Mouse (Mus musculus) CD4-positive helper T cell, adult 2 months (primary cell): ENCODE measurements around the gene Cacfd1.

Source experiments
- DNase-seq: peaks from one replicate; pipeline ENCODE4 v3.0.0-alpha.2; 2012; ENCODE audit warnings: low read depth, missing footprints, low spot score

Cacfd1 gene

GRCm38 (mm10) chr2:27026857-27027617 lies 17.3 kb downstream of the Cacfd1 start:
- peak; percentile 47 for DNase-seq

DNA sequence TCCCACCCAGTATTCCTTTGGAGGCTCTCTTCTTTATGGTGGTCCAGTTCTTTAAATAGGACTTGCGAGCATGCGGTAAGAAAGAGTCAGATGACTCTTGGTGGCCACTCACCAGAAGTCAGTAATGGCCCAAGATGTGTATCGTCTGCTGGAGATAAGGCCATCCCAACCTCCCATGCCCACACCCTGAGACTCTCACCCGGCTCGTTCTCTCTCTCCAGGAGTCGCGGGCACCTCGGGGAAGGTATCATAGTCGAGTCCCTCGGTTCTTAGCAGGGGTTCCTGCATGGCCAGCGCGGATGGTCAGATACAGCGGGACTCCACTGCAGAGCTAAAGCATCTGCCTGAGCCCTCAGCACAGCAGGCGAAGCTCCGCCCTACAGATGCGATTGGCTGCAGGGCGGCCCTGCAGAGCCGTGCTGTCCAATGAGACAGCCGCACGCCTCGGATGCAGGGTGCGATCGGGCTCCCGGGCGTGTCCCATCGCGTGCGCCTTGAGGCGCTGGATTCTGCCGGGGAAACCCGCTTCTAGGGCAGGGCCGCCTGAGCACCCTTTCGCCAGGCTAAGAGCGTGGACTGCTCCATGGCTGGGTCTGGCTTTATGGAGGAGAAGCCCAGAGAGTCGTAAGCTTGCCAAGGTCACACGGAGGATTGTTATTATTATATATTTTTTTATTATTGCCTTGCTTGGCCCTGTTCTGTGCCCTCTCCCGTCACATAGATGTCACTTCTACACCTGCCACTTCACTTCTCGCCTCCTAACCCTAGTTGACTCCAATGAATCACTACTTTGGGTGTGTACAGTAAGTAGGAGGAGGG lies 18.1 kb downstream of the Cacfd1 start, which contains the start of gene Slc2a6:
Slc2a6 (minus strand) TSS at position 381 of the 819 bp plus-strand sequence.
- peak; percentile 91 for DNase-seq

- no peak for DNase-seq
Measured at GRCm38 (mm10) chr2:27028437-27029015, 18.8 kb downstream of the Cacfd1 start.

DNA sequence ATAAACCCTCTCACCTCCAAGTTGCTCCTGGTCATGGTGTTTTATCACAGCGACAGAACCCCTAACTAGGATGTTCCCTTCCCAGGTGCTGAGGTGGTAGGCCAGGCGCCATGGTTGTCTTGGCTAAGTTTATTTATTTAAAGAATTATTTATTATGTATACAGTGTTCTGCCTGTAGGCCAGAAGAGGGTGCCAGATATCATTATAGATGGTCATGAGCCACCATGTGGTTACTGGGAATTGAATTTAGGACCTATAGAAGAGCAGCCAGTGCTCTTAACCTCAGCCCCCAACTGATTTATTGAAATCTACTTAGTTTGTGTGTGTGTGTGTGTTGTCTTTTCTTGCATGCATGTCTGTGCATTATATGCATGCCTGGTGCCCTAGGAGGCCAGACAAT lies 22.6 kb downstream of the Cacfd1 start:
- DNase-seq, result no peak

DNA sequence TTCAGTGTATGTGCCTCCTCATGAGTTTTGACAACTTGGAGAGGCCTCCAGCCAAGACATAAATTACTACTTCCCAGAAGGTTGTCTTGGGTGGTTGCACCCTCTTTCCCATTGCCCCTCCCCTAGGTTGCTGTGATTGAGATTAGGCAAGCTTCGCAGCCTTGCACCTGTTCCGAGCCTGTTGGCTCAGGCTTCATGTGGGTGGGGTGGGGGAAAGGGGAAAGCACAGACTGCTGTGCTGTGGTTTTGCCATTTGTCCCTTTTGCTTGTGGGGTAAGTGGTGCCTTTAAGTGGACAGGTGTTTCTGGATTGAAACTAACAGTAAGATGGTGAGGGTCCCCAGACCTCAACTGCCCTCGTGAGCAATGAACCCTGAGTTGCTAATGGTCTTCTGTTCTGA lies 26.3 kb downstream of the Cacfd1 start:
- no peak for DNase-seq

- DNase-seq, result no peak
Measured at GRCm38 (mm10) chr2:27037008-27037407, 27.3 kb downstream of the Cacfd1 start.

GRCm38 (mm10) chr2:27038596-27038995 lies 28.9 kb downstream of the Cacfd1 start:
- peak; percentile 58 for DNase-seq

DNA sequence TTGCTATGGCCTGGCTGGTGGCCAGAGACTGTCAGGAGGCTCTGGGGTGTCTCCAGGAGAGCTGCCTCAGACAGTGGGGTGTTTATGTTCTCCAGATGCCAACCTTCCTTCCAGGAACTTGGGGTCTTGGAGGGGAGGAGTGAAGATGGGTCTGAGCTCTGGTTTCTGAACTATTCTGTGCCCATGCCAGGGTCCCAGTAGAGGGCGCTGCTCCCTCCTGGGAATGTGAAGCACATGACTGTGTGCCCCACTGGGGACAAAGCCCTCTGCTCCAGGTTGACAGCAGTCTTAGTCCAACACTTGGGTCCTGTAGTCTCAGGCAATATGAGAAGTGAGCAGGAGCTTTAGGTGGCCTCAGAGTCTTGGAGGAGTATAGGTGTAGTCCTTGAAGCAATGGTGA lies 29.6 kb downstream of the Cacfd1 start:
- DNase-seq, result no peak

GRCm38 (mm10) chr2:27042131-27042844 lies 32.6 kb downstream of the Cacfd1 start:
- DNase-seq, result no peak

DNA sequence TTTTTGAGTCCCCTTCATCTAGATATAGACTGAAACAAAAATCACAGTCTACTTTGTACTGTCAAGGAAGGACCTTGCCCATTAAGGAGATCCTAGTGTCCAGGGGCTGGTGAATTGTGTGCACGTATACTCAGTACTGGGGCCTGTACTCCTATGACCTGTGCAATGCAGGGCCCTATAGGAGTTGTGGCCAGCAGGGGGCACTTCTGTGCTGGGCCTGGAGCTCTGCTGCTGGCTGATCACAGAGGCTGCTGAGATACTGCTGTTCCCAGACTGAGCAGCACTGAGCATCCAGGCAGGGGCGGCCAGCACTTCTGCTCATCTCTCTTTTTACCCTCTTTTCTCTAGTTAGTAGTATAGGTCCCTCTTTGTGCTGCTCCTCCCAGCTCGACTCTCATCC lies 33.7 kb downstream of the Cacfd1 start:
- DNase-seq, result peak; percentile 67

- DNase-seq, result no peak
Measured at GRCm38 (mm10) chr2:27044166-27044565, 34.4 kb downstream of the Cacfd1 start.

- DNase-seq, result no peak
Measured at GRCm38 (mm10) chr2:27044641-27045040, 34.9 kb downstream of the Cacfd1 start.

DNA sequence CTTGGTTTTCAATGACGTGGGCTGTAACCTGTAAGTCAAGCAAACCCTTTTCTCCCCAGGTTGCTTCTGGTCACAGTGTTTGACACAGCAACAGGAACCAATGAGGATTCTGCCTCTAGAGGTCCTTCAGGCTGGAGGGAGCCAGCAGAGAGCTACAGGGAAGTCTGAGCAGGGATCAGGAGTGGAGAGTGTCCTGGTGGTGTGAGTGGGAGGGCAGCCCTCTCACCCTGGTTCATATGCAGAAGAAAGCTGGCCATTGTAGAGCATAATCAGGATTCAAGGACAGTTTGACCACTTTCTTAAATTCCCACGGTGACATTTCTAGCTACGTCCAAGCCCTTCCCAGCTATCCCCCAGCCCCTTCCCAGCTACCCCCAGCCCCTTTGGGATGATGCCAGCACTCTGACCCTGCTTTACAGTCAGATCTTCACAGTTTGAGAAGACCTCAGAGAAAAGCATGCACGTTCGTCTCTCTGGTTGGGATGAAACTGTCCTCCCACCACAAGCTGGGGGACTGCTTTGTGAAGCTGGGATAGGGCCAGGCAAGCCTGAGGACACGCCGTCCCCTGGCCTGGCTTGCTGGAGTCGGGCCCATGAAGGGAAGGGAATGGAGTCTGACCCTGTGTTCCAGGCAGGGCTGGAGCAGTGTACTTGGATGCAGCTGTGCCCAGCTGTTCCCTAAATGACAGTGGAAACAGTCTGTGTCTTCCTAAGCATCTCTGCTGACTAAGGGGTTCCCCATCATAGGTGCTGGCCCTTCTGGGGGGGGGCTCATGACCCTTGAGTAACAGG lies 36.4 kb downstream of the Cacfd1 start:
- DNase-seq, result no peak

DNA sequence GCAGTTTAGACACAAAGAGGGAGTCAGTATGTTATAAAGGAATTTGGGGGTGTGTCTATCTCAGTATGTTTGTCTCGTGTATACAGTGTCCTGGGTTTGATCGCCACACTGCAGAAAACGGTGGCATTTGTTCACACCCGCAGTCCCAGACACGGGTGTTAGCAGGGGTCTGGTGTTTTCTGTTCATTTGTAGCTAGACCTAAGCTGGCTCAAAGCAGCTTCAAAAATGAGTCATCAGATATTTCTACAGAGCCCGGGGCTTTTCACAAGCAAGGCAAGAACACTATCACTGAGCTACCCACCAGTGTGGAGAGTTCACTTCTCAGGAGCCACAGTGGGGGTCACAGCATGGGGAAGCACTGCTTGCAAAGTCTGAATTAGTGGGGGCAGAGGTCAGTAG lies 39.7 kb downstream of the Cacfd1 start:
- DNase-seq, result no peak

DNA sequence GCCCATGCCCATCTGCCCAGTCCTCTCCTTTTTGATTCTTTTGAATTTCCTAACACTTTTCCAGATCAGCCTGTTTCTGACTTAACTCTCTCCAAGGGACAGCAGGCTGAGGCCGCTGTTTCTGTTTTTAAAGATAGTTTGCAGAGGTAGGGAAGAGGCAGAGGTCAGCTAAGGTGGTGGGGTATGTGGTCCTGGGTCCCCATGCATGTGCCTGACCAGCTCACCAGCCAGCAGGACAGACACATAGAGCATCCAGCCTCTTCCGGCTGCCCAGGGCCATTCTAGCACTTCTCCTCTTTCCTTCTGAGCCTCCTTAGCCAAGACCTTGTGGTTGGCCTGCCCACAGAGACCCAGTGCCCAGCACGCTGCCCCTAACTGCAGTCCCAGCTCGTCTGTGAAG lies 48.5 kb downstream of the Cacfd1 start:
- DNase-seq, result no peak

- no peak for DNase-seq
Measured at GRCm38 (mm10) chr2:27058751-27059150, 49.0 kb downstream of the Cacfd1 start.

DNA sequence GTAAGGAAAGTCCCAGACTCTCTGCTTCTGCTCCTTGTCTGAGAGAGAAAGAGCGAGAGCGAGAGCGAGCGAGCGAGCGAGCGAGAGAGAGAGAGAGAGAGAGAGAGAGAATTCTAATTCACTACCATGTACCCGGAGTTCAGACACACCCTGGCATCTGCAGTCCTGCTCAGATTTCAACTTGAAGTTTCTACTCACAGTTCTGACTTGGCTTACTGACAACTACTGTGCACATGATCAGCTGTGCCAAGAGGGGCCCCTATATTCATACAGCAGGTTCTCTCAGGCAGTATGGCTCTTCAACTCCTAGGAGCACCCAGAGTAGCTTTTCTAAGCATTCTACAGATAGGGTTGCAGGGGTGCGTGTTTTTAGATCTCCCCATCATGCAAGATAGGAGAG lies 49.5 kb downstream of the Cacfd1 start:
- no peak for DNase-seq

- no peak for DNase-seq
Measured at GRCm38 (mm10) chr2:27067124-27067523, 57.4 kb downstream of the Cacfd1 start.

DNA sequence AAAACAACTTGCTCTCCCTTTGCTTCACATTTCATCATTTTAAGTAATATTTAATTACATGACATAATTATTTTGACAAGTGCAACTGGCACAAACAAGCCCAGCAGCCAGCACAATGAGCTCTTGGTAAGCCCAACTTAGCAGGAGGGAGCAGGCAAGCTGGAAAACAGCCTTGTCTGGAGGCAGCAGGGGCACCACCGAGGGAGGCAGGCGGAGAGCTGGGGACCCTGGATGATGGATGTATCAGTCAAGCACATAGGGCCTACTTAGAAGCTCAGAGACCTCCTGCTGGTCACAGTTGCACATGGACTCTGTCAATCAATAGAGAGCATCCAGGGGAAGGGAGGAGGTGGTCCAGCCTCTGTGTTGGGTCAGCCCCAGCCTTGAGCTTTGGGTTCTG lies 58.3 kb downstream of the Cacfd1 start:
- no peak for DNase-seq

DNA sequence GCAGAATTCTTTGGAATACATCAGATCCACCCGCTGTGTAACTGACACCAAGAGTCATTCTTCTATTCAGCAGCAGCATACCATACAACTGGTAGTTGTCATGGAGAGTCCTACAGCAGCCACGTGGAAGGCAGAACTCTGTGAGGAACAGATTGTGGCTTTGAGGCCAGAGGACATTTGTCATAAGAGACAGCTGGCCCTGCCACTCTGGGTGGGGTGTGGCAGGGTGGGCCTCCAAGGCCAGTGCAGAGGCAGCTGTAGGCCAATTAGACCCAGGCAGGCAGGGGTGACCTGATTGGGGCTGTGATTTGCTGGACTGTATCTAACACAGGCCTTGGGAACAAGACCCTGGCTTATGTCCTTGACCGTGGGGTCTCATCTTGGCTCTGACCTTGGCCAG lies 59.9 kb downstream of the Cacfd1 start:
- no peak for DNase-seq

- DNase-seq, result no peak
Measured at GRCm38 (mm10) chr2:27070247-27070813, 60.6 kb downstream of the Cacfd1 start.
